Mouse (Mus musculus): ENCODE data around the gene Vsig10l.

The Vsig10l gene

GRCm38 (mm10) chr7:43518341-43518740 is 55.4 kb downstream of the Vsig10l start:
- DNase-seq (ENCODE audit: low spot score in 2 of 2) = no peak

All from right cerebral cortex, adult 2 months (tissue).